ENCODE assay signal across 8 mouse cellular contexts in genomic region chr4:135856223-135857091, GRCm38 (mm10). TPM values are rescaled to one million over a fixed set of nuclear protein-coding genes. Genes with fewer than 3 reads are reported as not detected.
A peak's percentile ranks its signal among the peaks of the same experiment; 100 is the strongest.
DNase-seq lines count a peak whose midpoint lies in the region; ATAC-seq and TF ChIP-seq lines count a peak whose summit lies in the region.

No protein-coding gene starts in this region.

- no peaks in the 10 kb centered on the region for H3K27me3 ChIP-seq in forebrain, embryonic 12.5 days

- peaks cover 2 to 10% of the 10 kb centered on the region in 2 experiments; a peak in 3 of 4 replicates for H3K4me1 ChIP-seq in ES-E14 (ENCODE audit: control insufficient read depth in 2 of 2, insufficient read depth in 2 of 2, low read length in 2 of 2, poor library complexity in 1 of 2)
- peaks cover 49% of the 10 kb centered on the region for H3K4me1 ChIP-seq in forebrain, embryonic 12.5 days

- peak overlapping the region; percentile 89 to 98 for H3K4me3 ChIP-seq in ES-E14 (ENCODE audit: insufficient read depth in 1 of 2, low read depth in 1 of 2, low read length in 2 of 2, poor library complexity in 1 of 2, severe bottlenecking in 1 of 2)
- peak overlapping the region; percentile 94 for H3K4me3 ChIP-seq in forebrain, embryonic 12.5 days (replicated peaks)

- no peaks in the 10 kb centered on the region for H3K9me3 ChIP-seq in ES-E14 (ENCODE audit: control insufficient read depth, insufficient read depth, low read depth, low read length)
- no peaks in the 10 kb centered on the region for H3K9me3 ChIP-seq in forebrain, embryonic 12.5 days

- peak overlapping the region; percentile 94 for H3K27ac ChIP-seq in ES-E14 (ENCODE audit: insufficient read depth, low read depth, low read length, poor library complexity, severe bottlenecking)
- peak overlapping the region; percentile 99 for H3K27ac ChIP-seq in forebrain, embryonic 12.5 days

- TF ChIP-seq CTCF in brain, embryonic 14.5 days (IDR thresholded peaks at IDR 0.05; ENCODE audit: borderline replicate concordance, extremely low read depth, insufficient read depth, insufficient read length), result no peak

- in situ Hi-C loops in ES-E14 (cut with MboI; ENCODE audit: low sequenced_read_pairs in 2 of 2, unreplicated experiment in 2 of 2), result no loop called here

- peak overlapping the region; percentile 100 for H3K9ac ChIP-seq in ES-E14 (ENCODE audit: insufficient read depth, low read depth, low read length, poor library complexity, severe bottlenecking)
- H3K9ac ChIP-seq in forebrain, embryonic 12.5 days, result peak overlapping the region; percentile 97

- DNase-seq in ES-E14 (ENCODE audit: low read depth, low spot score), result no peak
- peak; percentile 80 for DNase-seq in brain, embryonic 14.5 days (ENCODE audit: low read depth)
- DNase-seq in heart, postnatal 25 days (ENCODE audit: low spot score), result peak; percentile 53
- peak; percentile 70 to 75 for DNase-seq in layer of hippocampus, postnatal 10 days (ENCODE audit: low spot score in 2 of 2)
- DNase-seq in lung, postnatal 14 days, result peak; percentile 66
- DNase-seq in right cerebral cortex, postnatal 10 days (ENCODE audit: low spot score in 2 of 2), result peak; percentile 78 to 79
- DNase-seq in urinary bladder, postnatal 36 days (ENCODE audit: low spot score in 2 of 2), result peak; percentile 45 to 57

- WGBS in forebrain, embryonic 12.5 days, result under 1% methylated on average over 81 of the region's 91 CpGs

- no peak for TF ChIP-seq POLR2A in brain, embryonic 14.5 days (IDR thresholded peaks at IDR 0.05; ENCODE audit: borderline replicate concordance, extremely low read depth, insufficient read depth, insufficient read length, poor library complexity, severe bottlenecking)

- intact Hi-C loops in heart, postnatal 25 days (cut with DNase I), result loop anchor here (1.0 kb wide), 1 partner anchor 17 kb away; the partner anchor contains the start of gene Pnrc2

- H3K4me2 ChIP-seq in forebrain, embryonic 12.5 days, result peak overlapping the region; percentile 81

- ATAC-seq in forebrain, embryonic 12.5 days (ENCODE audit: low FRiP score), result peak; percentile 74

- H3K36me3 ChIP-seq in ES-E14 (ENCODE audit: control insufficient read depth, insufficient read depth, low read length, poor library complexity, severe bottlenecking), result peaks cover under 1% of the 10 kb centered on the region
- H3K36me3 ChIP-seq in forebrain, embryonic 12.5 days (replicated peaks), result no peaks in the 10 kb centered on the region

TF ChIP-seq in ES-E14, 5 proteins besides CTCF, POLR2A, EP300 and RAD21:
- no peak for TF ChIP-seq MAFK (IDR thresholded peaks at IDR 0.05; ENCODE audit: insufficient read depth, low read depth, low read length)
- no peak for TF ChIP-seq HCFC1 (IDR thresholded peaks at IDR 0.05; ENCODE audit: borderline replicate concordance, insufficient read depth, low read length)
- no peak for TF ChIP-seq CHD2 (IDR thresholded peaks at IDR 0.05; ENCODE audit: low read depth, low read length)
- no peak for TF ChIP-seq ZNF384 (IDR thresholded peaks at IDR 0.05; ENCODE audit: low read depth, low read length)
- TF ChIP-seq ZC3H11A (IDR thresholded peaks at IDR 0.05; ENCODE audit: borderline replicate concordance, low read depth, low read length), result no peak

RNA-seq across cellular contexts. Expression of gene Srsf10, which starts 0.9 kb away (rescaled TPM):
- 167 and 178 TPM in 2 replicates for total RNA-seq in ES-E14 (2012; rRNA removed)
- 128 and 142 TPM in 2 replicates for polyA plus RNA-seq in brain, embryonic 14.5 days (2012; rRNA removed)
- polyA plus RNA-seq in forebrain, embryonic 12.5 days (2016; fragmentation: Nextera tagmentation; extraction: Ambion mirVana), result 411 and 417 TPM in 2 replicates
- 10 to 100 TPM; 41.7 to 47.7 TPM for total RNA-seq in heart, postnatal 25 days (2021)
- total RNA-seq in layer of hippocampus, postnatal 10 days (2021), result 10 to 100 TPM; 86.7 to 88.2 TPM

RNA-seq across cellular contexts. Expression of gene Pnrc2, which starts 17.2 kb away (rescaled TPM):
- 27.6 and 35.4 TPM in 2 replicates for total RNA-seq in ES-E14 (2012; rRNA removed)
- polyA plus RNA-seq in brain, embryonic 14.5 days (2012; rRNA removed), result 67.1 and 74.4 TPM in 2 replicates
- polyA plus RNA-seq in forebrain, embryonic 12.5 days (2016; fragmentation: Nextera tagmentation; extraction: Ambion mirVana), result 196 and 199 TPM in 2 replicates
- 10 to 100 TPM; 57.7 to 67.0 TPM for total RNA-seq in heart, postnatal 25 days (2021)
- 10 to 100 TPM; 59.0 to 80.1 TPM for total RNA-seq in layer of hippocampus, postnatal 10 days (2021)

RNA-seq across cellular contexts. Expression of gene Cnr2, which starts 38.7 kb away (rescaled TPM):
- 0.04 and 0.05 TPM in 2 replicates for total RNA-seq in ES-E14 (2012; rRNA removed)
- 0.19 and 0.25 TPM in 2 replicates for polyA plus RNA-seq in brain, embryonic 14.5 days (2012; rRNA removed)
- polyA plus RNA-seq in forebrain, embryonic 12.5 days (2016; fragmentation: Nextera tagmentation; extraction: Ambion mirVana), result 0.32 and 0.36 TPM in 2 replicates
- total RNA-seq in heart, postnatal 25 days (2021), result under 1 TPM; 0.34 to 0.36 TPM
- total RNA-seq in layer of hippocampus, postnatal 10 days (2021), result under 1 TPM; 0.18 to 0.22 TPM
